Mouse (Mus musculus) embryonic facial prominence, embryonic 11.5 days (tissue): ENCODE data around the gene Trim41. TPM values are rescaled to one million over a fixed set of nuclear protein-coding genes. Genes with fewer than 3 reads are reported as not detected.

ENCODE experiments used
- ATAC-seq: fragments of 200-750 bp; cut with Nextera tagmentation; replicated peaks from 2 replicates; pipeline ENCODE4 v1.8.0; 2017; ENCODE audit warnings: low read depth; ENCODE audit not compliant: insufficient number of reproducible peaks, low FRiP score, low TSS enrichment
- DNase-seq: peaks from one replicate; pipeline ENCODE4 v3.0.0-alpha.2; 2015; ENCODE audit warnings: low spot score
- H3K27ac ChIP-seq: fragments of 300-500 bp; sonication (generic); replicated peaks from 2 replicates; pipeline ENCODE4 v1.5.1; 2014; ENCODE audit warnings: mild to moderate bottlenecking, low read depth, low read length, control low read depth
- H3K27me3 ChIP-seq: fragments of 300-500 bp; sonication (generic); 2 replicates; pipeline ENCODE4 v1.6.1; 2014; ENCODE audit warnings: mild to moderate bottlenecking, low read length, moderate library complexity, mixed read lengths; ENCODE audit not compliant: control insufficient read depth, insufficient read depth
- H3K36me3 ChIP-seq: fragments of 300-500 bp; sonication (generic); replicated peaks from 2 replicates; pipeline ENCODE4 v1.6.1; 2014; ENCODE audit warnings: low read depth, mild to moderate bottlenecking, low read length, moderate library complexity, mixed read lengths; ENCODE audit not compliant: control insufficient read depth, insufficient read depth
- H3K4me1 ChIP-seq: fragments of 300-500 bp; sonication (generic); 2 replicates; pipeline ENCODE4 v1.6.1; 2014; ENCODE audit warnings: low read length, mixed read lengths; ENCODE audit not compliant: control insufficient read depth, insufficient read depth
- H3K4me2 ChIP-seq: fragments of 300-500 bp; sonication (generic); 2 replicates; pipeline ENCODE4 v1.6.1; 2014; ENCODE audit warnings: low read depth, mild to moderate bottlenecking, control low read depth, low read length, moderate library complexity
- H3K4me3 ChIP-seq: fragments of 300-500 bp; sonication (generic); 2 replicates; pipeline ENCODE4 v1.5.1; 2014; ENCODE audit warnings: low read depth, low read length, control low read depth
- H3K9ac ChIP-seq: fragments of 300-500 bp; sonication (generic); replicated peaks from 2 replicates; pipeline ENCODE4 v1.6.1; 2014; ENCODE audit warnings: mild to moderate bottlenecking, control low read depth, low read length
- H3K9me3 ChIP-seq: fragments of 300-500 bp; sonication (generic); replicated peaks from 2 replicates; pipeline ENCODE4 v1.6.1; 2016; ENCODE audit warnings: mild to moderate bottlenecking, low read length, inconsistent platforms, mixed read lengths; ENCODE audit not compliant: control insufficient read depth
- whole genome bisulfite sequencing: fragments of 180-500 bp; shearing (Covaris S2); extraction: QIAGEN DNeasy Blood & Tissue Kit; methylation state at CpG from one replicate; pipeline ENCODE4 v1.1.7; 2014; 5-methylcytosine and 5-hydroxymethylcytosine counted together
- polyA plus RNA-seq: library from polyadenylated mRNA; unstranded; fragments of >200 nt; fragmentation: Nextera tagmentation; extraction: Ambion mirVana; gene quantifications from 2 replicates; pipeline ENCODE4 v1.2.1, GENCODE M21; 2014

Trim41 gene
- 3.2 and 3.8 TPM in 2 replicates for polyA plus RNA-seq

DNA sequence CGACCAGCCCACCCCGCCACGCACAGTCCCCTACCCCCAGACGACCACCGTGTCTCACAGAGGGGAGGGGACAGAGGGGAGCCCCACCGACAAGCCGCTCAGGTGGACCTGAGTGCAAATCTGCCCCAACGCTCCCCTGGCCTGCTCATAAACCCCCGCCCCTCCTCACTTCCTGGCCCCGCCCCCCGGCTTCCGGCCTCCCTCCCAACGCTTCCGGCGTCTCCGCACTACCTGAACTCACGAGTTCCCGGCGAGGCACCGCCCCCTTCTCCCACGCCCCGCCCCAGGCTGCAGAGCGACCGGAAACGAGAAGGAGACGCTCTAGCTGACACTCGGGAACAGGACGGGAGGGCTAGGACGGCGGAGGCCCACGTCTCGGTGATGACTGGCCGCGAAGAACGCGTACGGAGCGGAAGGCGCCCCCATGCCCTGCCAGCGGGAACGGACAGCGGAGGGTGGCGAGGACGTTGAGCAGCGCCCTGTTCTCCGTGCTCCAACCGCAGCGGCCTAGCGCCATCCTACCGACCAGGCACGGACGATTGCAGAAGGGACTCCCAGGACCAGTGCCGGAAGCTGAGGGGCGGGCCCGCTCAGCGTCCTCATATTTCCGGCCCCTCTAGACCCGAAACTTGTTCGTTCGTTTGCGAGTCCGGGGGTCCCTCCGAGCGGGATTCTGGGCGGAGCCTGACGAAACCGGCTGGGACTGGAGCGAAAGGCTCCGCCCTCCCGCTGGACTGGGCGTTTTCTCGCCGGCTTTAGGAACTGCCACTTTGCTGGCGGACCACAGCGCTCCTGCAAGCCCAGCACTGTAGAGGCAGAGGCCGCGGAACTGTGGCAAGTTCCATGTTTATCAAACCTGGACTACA lies at the start of gene Trim41:
Trim41 (minus strand) TSS at position 554 of the 866 bp plus-strand sequence.
- peak within 1 kb of the TSS; percentile 82 for H3K4me3 ChIP-seq
- H3K36me3 ChIP-seq, result no peaks in the 10 kb centered on the region
- H3K27ac ChIP-seq, result peak within 1 kb of the TSS; percentile 88
- DNase-seq, result peak; percentile 99
- peak; percentile 95 for ATAC-seq
- under 1% methylated on average over 66 of the region's 77 CpGs for WGBS
- no peaks in the 10 kb centered on the region for H3K4me1 ChIP-seq
- H3K9me3 ChIP-seq, result no peaks in the 10 kb centered on the region
- no peaks in the 10 kb centered on the region for H3K27me3 ChIP-seq
- peak within 1 kb of the TSS; percentile 65 for H3K4me2 ChIP-seq
- H3K9ac ChIP-seq, result peak within 1 kb of the TSS; percentile 86

DNA sequence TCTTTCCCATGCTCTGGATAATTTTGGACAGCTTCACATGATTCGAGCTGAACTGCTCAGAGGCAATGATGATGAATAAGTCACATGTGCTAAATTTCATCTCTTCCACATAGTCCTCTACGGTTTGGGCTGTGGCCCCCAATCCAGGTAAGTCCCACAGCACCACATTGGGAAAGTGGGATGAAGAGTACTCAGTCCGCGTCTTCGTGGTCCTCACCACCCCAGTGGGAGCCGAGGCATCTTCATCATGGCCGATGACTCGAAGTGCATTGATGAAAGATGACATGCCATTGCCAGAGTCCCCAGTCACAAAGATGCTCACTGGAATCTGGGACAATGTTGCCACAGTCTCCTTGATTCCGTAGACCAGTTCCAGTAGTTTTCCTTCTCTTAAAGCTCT lies 49.3 kb upstream of the Trim41 start:
- Histone ChIP-seq H3K4me2 (no peak overlapping the region), H3K9me3 (no peaks in the 10 kb centered on the region), H3K4me3 (no peak overlapping the region), H3K27ac (no peak overlapping the region), H3K36me3 (no peaks in the 10 kb centered on the region), H3K27me3 (no peaks in the 10 kb centered on the region), H3K4me1 (no peaks in the 10 kb centered on the region), H3K9ac (no peak overlapping the region)
- DNase-seq, result no peak
- no peak for ATAC-seq
- WGBS, result 94% methylated on average over 9 of the region's 9 CpGs

DNA sequence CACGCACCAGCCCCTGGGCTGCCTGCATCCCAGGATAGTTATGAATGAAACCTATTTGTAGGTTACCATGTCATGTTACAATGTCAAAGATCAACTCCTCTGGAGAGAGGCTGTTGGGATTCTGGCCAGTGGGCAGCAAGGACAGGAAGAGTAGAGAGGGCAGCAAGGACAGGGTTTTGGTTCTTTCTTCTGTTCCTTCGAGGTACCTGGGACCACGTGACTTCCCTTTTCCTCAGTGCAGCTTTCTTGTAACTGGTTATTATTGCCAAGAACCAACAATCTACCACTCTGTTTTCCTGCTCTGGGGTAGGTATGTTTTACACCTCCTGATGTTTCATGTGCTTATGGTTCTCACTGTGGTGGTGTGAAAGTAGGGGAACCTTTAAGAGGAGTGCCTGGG lies 46.7 kb upstream of the Trim41 start:
- H3K9ac ChIP-seq, result no peak overlapping the region
- no peak for ATAC-seq

DNA sequence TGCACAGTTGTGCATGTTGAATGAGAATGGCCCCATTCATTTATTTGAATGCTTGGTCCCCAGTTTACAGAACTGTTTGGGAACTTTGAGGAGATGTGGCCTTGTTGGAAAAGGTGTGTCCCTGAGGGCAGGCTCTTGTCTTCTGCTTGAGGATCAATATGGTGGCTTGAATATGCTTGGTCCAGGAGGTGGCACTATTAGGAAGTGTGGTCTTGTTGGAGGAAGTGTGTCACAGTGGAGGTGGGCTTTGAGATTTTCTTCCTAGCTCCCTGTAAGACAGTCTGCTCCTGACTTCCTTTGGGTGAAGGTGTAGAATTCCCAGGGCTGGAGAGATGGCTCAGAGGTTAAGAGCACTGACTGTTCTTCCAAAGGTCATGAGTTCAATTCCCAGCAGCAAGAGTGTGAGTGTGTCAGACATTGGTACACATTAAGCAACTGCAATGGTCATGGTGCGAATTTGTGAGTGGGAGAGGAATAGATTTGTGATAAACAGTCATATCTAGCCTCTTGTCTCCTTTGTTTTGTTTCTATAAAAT lies 45.7 kb upstream of the Trim41 start:
- no peak for ATAC-seq
- Histone ChIP-seq H3K9ac (no peak overlapping the region), H3K9me3 (no peaks in the 10 kb centered on the region), H3K4me1 (no peaks in the 10 kb centered on the region), H3K4me3 (no peak overlapping the region), H3K36me3 (no peaks in the 10 kb centered on the region), H3K27me3 (no peaks in the 10 kb centered on the region), H3K27ac (no peak overlapping the region), H3K4me2 (no peak overlapping the region)
- 76% methylated on average over 1 of the region's 1 CpGs for WGBS
- DNase-seq, result no peak

More for the DNA sequence above, 46.7 kb upstream of the Trim41 start:
- no peaks in the 10 kb centered on the region for H3K4me1 ChIP-seq
- 78% methylated on average over 3 of the region's 3 CpGs for WGBS
- H3K4me2 ChIP-seq, result no peak overlapping the region
- no peaks in the 10 kb centered on the region for H3K27me3 ChIP-seq
- no peak overlapping the region for H3K4me3 ChIP-seq
- H3K27ac ChIP-seq, result no peak overlapping the region
- DNase-seq, result no peak
- H3K9me3 ChIP-seq, result no peaks in the 10 kb centered on the region
- H3K36me3 ChIP-seq, result no peaks in the 10 kb centered on the region

DNA sequence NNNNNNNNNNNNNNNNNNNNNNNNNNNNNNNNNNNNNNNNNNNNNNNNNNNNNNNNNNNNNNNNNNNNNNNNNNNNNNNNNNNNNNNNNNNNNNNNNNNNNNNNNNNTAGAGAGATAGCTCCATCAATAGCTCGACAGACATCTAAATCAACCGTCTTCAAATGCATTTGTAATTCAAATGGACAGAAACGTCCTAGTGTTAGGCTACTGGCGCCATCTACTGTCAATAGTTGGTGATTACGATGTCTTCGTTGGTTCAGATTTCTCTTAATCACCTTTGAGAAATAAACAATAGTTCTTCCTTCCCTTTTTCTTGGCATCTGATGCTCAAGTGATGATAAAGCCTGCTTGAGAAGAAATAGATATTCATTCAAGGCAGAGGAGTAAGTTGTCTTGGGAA lies 41.9 kb upstream of the Trim41 start:
- ATAC-seq (no peak), DNase-seq (peak; percentile 87)
- no peak overlapping the region for H3K4me3 ChIP-seq
- no peaks in the 10 kb centered on the region for H3K4me1 ChIP-seq
- no peaks in the 10 kb centered on the region for H3K36me3 ChIP-seq
- no peaks in the 10 kb centered on the region for H3K9me3 ChIP-seq
- H3K27ac ChIP-seq, result no peak overlapping the region
- H3K9ac ChIP-seq, result no peak overlapping the region
- no peaks in the 10 kb centered on the region for H3K27me3 ChIP-seq
- no peak overlapping the region for H3K4me2 ChIP-seq
- WGBS, result 0% methylated on average over 6 of the region's 6 CpGs

DNA sequence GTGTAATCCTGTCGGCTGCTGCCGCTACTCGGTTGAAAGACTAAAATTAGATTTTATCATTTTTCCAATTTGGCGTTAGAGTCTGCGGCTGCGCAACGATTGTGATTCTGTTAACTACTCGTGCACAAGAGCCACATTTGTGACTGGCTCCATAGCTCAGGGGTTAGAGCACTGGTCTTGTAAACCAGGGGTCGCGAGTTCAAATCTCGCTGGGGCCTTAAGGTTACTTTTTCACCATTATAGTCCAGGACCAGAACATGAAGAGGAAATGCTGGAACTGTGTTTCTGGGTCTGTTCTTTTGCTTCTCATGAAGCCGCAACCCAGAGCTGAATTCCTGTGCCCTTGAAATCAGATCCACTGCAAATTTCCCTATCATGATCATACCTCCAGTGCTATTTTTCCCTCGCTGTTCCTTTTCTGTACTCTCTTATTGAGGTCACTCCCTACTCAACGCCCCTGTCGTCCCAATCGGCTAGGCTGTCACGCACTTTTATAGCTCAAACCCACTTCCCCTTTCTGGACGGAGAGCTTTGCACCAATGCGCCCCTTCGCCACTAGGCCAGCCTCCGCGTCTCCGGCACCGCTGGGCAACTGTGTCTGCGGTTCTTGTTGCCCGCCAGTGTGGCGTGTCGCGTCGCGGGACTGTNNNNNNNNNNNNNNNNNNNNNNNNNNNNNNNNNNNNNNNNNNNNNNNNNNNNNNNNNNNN lies 36.5 kb upstream of the Trim41 start:
- peak overlapping the region; percentile 72 for H3K4me2 ChIP-seq
- under 1% methylated on average over 31 of the region's 31 CpGs for whole genome bisulfite sequencing
- DNase-seq (peak; percentile 88), ATAC-seq (peak; percentile 46; the same call in 1 of the 2 replicates)
- H3K4me1 ChIP-seq, result no peaks in the 10 kb centered on the region
- H3K4me3 ChIP-seq, result peak overlapping the region; percentile 64
- H3K27ac ChIP-seq, result no peak overlapping the region
- no peaks in the 10 kb centered on the region for H3K9me3 ChIP-seq
- no peaks in the 10 kb centered on the region for H3K36me3 ChIP-seq
- 0 out of 2 replicates have a peak, but pooled peaks cover 6% of the 10 kb centered on the region for H3K27me3 ChIP-seq
- H3K9ac ChIP-seq, result peak overlapping the region; percentile 39

DNA sequence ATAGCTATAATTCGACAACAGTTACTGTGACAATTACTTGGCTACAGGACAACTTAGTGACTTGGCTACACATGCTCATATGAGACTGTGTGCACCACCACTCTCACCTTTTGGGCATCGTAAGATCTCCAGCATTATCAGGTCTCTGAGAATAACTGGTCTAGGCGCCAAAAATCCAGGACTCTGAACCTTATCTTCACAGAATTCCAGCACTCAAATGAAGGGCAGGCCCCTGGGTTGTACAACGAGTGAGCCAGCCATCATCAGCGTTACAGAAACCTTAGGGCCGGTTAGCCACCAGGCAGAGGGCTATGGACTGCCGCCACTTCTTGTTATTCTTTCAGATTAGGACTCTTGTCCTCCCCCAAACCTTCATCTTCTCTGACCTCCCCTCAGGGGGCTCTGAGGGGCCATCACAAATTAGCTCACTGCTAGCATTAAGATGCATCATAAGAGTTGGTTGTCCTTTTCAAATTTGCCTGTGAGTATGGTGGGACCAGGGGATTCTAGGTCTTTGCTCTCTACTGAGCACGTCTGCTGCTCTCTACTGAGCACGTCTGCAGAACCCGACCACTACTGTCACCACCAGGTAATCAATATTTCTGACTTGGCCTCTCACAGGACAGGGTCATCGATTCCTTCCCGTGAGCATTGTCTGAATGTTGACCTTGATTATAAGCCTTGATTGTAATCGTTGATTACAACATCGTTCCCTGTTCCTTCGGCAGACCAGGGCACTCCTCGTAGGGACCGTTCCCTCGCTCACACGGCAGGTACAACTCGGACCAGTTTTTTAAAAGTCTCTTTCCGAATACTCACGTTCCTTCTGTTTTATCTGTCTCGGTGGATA lies 35.7 kb upstream of the Trim41 start:
- H3K36me3 ChIP-seq, result no peaks in the 10 kb centered on the region
- no peaks in the 10 kb centered on the region for H3K9me3 ChIP-seq
- H3K27me3 ChIP-seq, result 0 out of 2 replicates have a peak, but pooled peaks cover 6% of the 10 kb centered on the region
- peak overlapping the region; percentile 72 for H3K4me2 ChIP-seq
- H3K4me3 ChIP-seq, result peak overlapping the region; percentile 64
- H3K27ac ChIP-seq, result no peak overlapping the region
- DNase-seq, result no peak
- H3K4me1 ChIP-seq, result no peaks in the 10 kb centered on the region
- 8% methylated on average over 23 of the region's 23 CpGs for WGBS
- H3K9ac ChIP-seq, result peak overlapping the region; percentile 23; the same call in 1 of the 2 replicates
- no peak; the same call in 1 of the 2 replicates for ATAC-seq
